Mouse (Mus musculus): Measurements from ENCODE around the gene Poc1a. TPM values are rescaled to one million over a fixed set of nuclear protein-coding genes. Genes with fewer than 3 reads are reported as not detected.

Gene Poc1a
- polyA plus RNA-seq, 1 experiment, result 14.9 TPM

GRCm38 (mm10) chr9:106394649-106395602, 114.1 kb downstream of the Poc1a start:
- Histone ChIP-seq H3K36me3 (ENCODE audit: control insufficient read depth, insufficient read depth, low read length) (no peaks in the 10 kb centered on the region), H3K4me3 (ENCODE audit: low read depth, low read length) (no peak overlapping the region), H3K27me3 (ENCODE audit: control insufficient read depth, insufficient read depth, low read length) (no peaks in the 10 kb centered on the region), H3K4me1 (ENCODE audit: control insufficient read depth, insufficient read depth, insufficient read length, low read length) (peaks cover 2% of the 10 kb centered on the region), H3K27ac (ENCODE audit: insufficient read depth, low read depth, low read length) (no peak overlapping the region)
- 57% methylated on average over 11 of the region's 11 CpGs for WGBS
- TF ChIP-seq POLR2A (IDR thresholded peaks at IDR 0.05; ENCODE audit: low read depth, low read length), result no peak
- TF ChIP-seq CTCF (IDR thresholded peaks at IDR 0.05; ENCODE audit: extremely low read depth, insufficient read length, insufficient replicate concordance, low read depth, low read length), result peak; percentile 20; the same call in 1 of the 2 replicates

- Histone ChIP-seq H3K36me3 (ENCODE audit: control insufficient read depth, insufficient read depth, low read length) (no peaks in the 10 kb centered on the region), H3K4me3 (ENCODE audit: low read depth, low read length) (no peak overlapping the region), H3K4me1 (ENCODE audit: control insufficient read depth, insufficient read depth, insufficient read length, low read length) (peaks cover 2% of the 10 kb centered on the region), H3K27me3 (ENCODE audit: control insufficient read depth, insufficient read depth, low read length) (no peaks in the 10 kb centered on the region), H3K27ac (ENCODE audit: insufficient read depth, low read depth, low read length) (no peak overlapping the region)
- WGBS, result 63% methylated on average over 4 of the region's 4 CpGs
- TF ChIP-seq CTCF (IDR thresholded peaks at IDR 0.05; ENCODE audit: extremely low read depth, insufficient read length, insufficient replicate concordance, low read depth, low read length) (no peak), POLR2A (IDR thresholded peaks at IDR 0.05; ENCODE audit: low read depth, low read length) (no peak)
Measured at GRCm38 (mm10) chr9:106397733-106398132, 116.9 kb downstream of the Poc1a start.

- TF ChIP-seq POLR2A (IDR thresholded peaks at IDR 0.05; ENCODE audit: low read depth, low read length) (no peak), CTCF (IDR thresholded peaks at IDR 0.05; ENCODE audit: extremely low read depth, insufficient read length, insufficient replicate concordance, low read depth, low read length) (no peak)
- WGBS, result 51% methylated on average over 9 of the region's 9 CpGs
- no peak overlapping the region for H3K4me3 ChIP-seq (ENCODE audit: low read depth, low read length)
- no peak overlapping the region for H3K27ac ChIP-seq (ENCODE audit: insufficient read depth, low read depth, low read length)
- H3K36me3 ChIP-seq (ENCODE audit: control insufficient read depth, insufficient read depth, low read length), result no peaks in the 10 kb centered on the region
- H3K4me1 ChIP-seq (ENCODE audit: control insufficient read depth, insufficient read depth, insufficient read length, low read length), result peaks cover 2% of the 10 kb centered on the region; the same call in 1 of the 2 replicates
- H3K27me3 ChIP-seq (ENCODE audit: control insufficient read depth, insufficient read depth, low read length), result no peaks in the 10 kb centered on the region
Measured at GRCm38 (mm10) chr9:106398667-106399311, 117.9 kb downstream of the Poc1a start.

- Histone ChIP-seq H3K4me3 (ENCODE audit: low read depth, low read length) (no peak overlapping the region), H3K4me1 (ENCODE audit: control insufficient read depth, insufficient read depth, insufficient read length, low read length) (peaks cover 2% of the 10 kb centered on the region; the same call in 1 of the 2 replicates), H3K27ac (ENCODE audit: insufficient read depth, low read depth, low read length) (no peak overlapping the region), H3K27me3 (ENCODE audit: control insufficient read depth, insufficient read depth, low read length) (no peaks in the 10 kb centered on the region), H3K36me3 (ENCODE audit: control insufficient read depth, insufficient read depth, low read length) (no peaks in the 10 kb centered on the region)
- 90% methylated on average over 3 of the region's 3 CpGs for WGBS
- TF ChIP-seq POLR2A (IDR thresholded peaks at IDR 0.05; ENCODE audit: low read depth, low read length), result no peak
- no peak for TF ChIP-seq CTCF (IDR thresholded peaks at IDR 0.05; ENCODE audit: extremely low read depth, insufficient read length, insufficient replicate concordance, low read depth, low read length)
Measured at GRCm38 (mm10) chr9:106399808-106400207, 118.9 kb downstream of the Poc1a start.

Other genes with a start within 250 kb of the Poc1a start
- 8.5 and 25.0 TPM in 2 replicates for gene Col6a4, start 184.3 kb upstream of the Poc1a start, polyA plus RNA-seq (2012; rRNA removed)
- 11.7 and 20.9 TPM in 2 replicates for gene Glyctk, start 122.9 kb upstream of the Poc1a start, polyA plus RNA-seq (2012; rRNA removed)
- 16.9 and 33.1 TPM in 2 replicates for gene Wdr82, start 110.1 kb upstream of the Poc1a start, polyA plus RNA-seq (2012; rRNA removed)
- 10.7 and 14.9 TPM in 2 replicates for gene Ppm1m, start 81.3 kb upstream of the Poc1a start, polyA plus RNA-seq (2012; rRNA removed)
- gene Twf2, start 78.0 kb upstream of the Poc1a start, polyA plus RNA-seq (2012; rRNA removed), result 13.7 and 21.2 TPM in 2 replicates
- gene Tlr9, start 58.5 kb upstream of the Poc1a start, polyA plus RNA-seq (2012; rRNA removed), result 3.3 and 3.8 TPM in 2 replicates
- gene Alas1, start 32.4 kb upstream of the Poc1a start, polyA plus RNA-seq (2012; rRNA removed), result 117 and 156 TPM in 2 replicates
- 15.9 and 20.0 TPM in 2 replicates for gene Dusp7, start 87.6 kb downstream of the Poc1a start, polyA plus RNA-seq (2012; rRNA removed)
- gene Rpl29, start 148.4 kb downstream of the Poc1a start, polyA plus RNA-seq (2012; rRNA removed), result 259 and 390 TPM in 2 replicates
- gene Acy1, start 157.3 kb downstream of the Poc1a start, polyA plus RNA-seq (2012; rRNA removed), result 45.3 and 120 TPM in 2 replicates
- gene Abhd14b, start 166.4 kb downstream of the Poc1a start, polyA plus RNA-seq (2012; rRNA removed), result 40.3 and 53.1 TPM in 2 replicates
- 17.2 and 28.9 TPM in 2 replicates for gene Abhd14a, start 166.6 kb downstream of the Poc1a start, polyA plus RNA-seq (2012; rRNA removed)
- 20.4 and 21.1 TPM in 2 replicates for gene Pcbp4, start 172.2 kb downstream of the Poc1a start, polyA plus RNA-seq (2012; rRNA removed)
- 0.09 and 0.39 TPM in 2 replicates for gene Gpr62, start 184.9 kb downstream of the Poc1a start, polyA plus RNA-seq (2012; rRNA removed)
- gene Rrp9, start 194.9 kb downstream of the Poc1a start, polyA plus RNA-seq (2012; rRNA removed), result 11.1 and 18.3 TPM in 2 replicates
- 13.5 and 19.5 TPM in 2 replicates for gene Parp3, start 195.9 kb downstream of the Poc1a start, polyA plus RNA-seq (2012; rRNA removed)
- gene Iqcf1, start 218.9 kb downstream of the Poc1a start, polyA plus RNA-seq (2012; rRNA removed), result not detected in 2 replicates
- not detected in 2 replicates for gene Iqcf5, start 233.5 kb downstream of the Poc1a start, polyA plus RNA-seq (2012; rRNA removed)

Data from small intestine, adult 2 months (tissue).